Mouse (Mus musculus): ENCODE measurements around the gene Evi2a.

Gene Evi2a

DNA sequence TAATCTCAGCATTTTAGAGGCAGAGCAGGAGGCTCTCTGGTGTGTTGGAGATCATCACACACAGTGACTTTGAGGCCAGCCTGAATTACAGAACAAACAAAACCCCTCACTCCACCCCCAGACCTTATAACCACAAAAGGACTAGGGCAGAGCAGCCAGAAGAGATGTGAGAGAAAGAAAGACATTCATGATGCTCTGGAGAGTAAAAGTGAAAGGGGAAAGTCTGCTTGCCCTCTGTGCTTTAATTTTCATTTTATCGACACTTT, 6.2 kb downstream of the Evi2a start:
- DNase-seq (ENCODE audit: low spot score in 2 of 2), result no peak

DNA sequence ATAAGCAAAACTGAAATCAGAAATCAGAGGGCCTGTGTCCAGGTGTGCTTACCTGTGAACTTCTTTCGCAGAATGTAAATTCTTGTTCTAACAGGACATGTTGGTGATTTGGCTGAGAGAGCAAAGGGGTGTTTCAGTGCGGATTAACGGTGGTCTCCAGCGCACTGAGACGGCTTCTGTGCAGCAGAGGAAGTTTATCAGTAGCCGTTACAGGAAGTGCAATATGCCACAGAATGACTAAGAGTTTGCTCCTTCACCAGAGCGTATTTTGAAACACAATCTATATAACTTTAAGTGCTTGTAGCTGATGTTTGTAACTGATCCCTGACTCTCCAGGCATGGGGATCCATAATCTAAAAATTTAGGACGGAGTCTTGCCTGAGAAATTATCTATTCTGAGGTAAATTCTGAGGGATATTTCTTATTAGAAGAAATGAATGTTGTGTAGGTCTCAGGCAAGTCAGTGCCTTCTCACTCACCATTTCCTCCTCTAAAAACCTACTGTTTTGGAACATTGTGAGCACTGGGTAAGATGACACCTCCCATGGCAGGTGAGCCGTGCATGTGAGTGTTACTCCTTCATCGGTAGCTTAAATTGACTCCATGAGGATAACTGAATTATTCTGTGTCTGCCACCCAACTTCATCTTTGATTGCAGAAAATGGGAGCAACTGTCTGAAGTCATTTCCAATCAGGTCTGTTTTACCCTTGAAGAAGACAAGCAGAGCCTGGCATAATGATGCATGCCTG, 6.7 kb downstream of the Evi2a start, which contains the start of gene Evi2b:
Gene Evi2b (minus strand): TSS at position 203 of the 750 bp plus-strand sequence.
- no peak for DNase-seq (ENCODE audit: low spot score in 2 of 2)

DNA sequence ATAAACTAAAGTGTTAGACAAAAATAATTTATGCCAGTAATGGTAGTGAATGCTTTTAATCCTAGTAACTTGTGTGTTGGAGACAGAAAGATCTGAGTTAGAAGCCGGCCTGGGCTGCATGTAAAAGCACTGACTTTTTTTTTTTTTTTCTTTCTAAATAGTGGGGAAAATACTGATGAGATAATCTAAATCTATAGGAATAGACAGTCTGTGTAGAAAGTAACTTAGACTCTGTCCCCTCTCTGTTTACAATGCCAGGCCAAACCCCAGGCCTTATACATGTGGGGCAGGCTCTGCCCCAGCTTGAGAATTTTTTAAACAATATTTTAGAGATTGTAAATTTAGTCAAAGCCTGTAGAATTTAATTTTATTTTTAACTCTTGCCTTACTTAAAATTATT, 7.5 kb downstream of the Evi2a start:
- DNase-seq (ENCODE audit: low spot score in 2 of 2), result no peak

DNA sequence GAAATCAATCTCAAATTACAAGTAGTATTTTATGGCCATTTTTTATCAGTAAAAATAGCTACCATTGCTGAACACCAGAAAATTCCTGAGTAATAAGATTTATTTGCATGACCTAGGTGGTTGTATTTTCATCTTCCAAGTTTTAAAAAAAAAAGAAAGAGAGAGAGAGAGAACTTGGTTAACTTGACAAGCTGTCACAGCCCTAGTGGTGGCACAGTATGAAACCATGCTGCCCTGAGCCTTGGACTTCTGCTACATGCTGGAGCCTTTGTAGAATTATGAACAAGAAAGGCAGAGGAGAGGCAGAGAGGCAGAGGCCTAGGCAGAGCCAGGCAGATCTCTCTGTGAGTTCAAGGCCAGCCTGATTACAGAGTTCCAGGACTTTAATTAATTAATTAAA, 8.5 kb downstream of the Evi2a start:
- no peak for DNase-seq (ENCODE audit: low spot score in 2 of 2)

DNA sequence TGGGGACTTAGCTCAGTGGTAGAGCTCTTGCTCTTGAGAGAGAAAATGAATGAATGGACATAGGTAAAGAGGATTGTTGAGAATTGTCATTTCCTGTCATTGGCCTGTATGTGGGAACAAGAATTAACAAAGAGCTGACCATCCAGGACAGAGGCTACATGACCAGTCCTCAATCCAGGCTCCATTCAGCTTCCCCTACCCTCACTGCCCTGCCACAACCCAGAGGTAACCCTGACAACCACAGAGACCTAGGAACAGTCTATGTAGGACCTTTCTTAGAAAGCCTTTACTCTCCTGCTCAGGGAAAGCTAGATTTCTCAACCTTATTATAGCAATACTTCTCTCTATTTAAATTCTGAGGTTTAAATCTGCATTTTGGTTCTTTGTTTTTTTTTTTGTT, 9.6 kb downstream of the Evi2a start:
- DNase-seq (ENCODE audit: low spot score in 2 of 2), result no peak

DNA sequence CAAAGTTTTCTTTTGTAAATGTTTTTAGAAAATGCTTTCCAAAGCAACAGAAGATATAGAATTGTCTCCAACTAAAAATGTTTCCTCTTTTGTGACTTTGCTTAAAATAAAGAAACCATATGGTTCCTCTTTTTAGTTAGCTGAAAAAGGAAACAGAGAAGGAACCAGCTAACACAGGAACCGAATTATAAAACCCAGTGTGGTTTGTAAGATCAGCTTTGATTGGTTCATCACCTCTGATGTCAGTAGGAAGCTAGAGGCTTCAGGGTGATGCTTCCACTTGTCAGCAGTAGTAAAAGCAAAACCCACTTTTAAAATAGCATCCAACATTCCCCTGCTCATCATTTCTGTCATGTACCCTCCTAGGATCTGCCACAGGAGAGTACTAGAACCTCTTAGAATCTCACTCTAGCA, 10.5 kb downstream of the Evi2a start:
- no peak for DNase-seq (ENCODE audit: low spot score in 2 of 2)

DNA sequence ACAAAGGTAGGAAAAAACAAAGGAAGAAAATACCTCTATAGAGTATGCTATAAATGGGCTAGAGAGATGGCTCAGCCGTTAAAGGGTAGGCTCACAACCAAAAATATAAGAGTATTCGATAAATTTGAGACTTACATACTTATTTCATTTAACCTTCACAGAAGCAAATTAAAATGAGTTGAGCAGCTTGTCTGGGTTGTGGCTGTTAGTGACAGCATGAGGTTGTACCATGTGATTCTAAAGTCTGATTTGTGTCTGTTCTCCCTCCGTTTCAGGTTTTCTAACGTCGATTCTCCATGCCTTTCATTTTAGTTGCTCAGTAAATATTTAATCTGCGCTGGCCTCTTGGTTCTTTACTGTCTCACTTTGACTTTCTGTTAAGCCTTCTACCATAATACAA, 11.1 kb downstream of the Evi2a start:
- no peak for DNase-seq (ENCODE audit: low spot score in 2 of 2)

DNA sequence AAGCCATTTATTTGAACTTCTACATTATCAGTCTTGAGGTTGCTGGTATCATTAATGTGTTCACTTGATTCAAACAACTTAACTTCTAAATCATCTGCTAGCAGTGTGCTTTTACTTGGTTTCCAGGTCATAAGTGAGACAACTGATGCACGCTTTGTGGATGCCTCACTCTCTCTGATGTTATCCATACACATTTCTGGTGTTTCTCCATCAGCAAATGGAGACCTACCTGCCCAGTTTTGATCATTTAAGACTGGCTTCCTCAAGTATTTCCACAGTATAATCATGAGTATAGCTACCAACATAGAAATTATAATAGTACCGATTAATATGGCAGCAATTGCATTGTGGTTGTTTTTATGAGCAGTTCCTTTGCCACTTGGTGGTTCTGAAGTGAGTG, 14.6 kb downstream of the Evi2a start:
- DNase-seq (ENCODE audit: low spot score in 2 of 2), result no peak

DNA sequence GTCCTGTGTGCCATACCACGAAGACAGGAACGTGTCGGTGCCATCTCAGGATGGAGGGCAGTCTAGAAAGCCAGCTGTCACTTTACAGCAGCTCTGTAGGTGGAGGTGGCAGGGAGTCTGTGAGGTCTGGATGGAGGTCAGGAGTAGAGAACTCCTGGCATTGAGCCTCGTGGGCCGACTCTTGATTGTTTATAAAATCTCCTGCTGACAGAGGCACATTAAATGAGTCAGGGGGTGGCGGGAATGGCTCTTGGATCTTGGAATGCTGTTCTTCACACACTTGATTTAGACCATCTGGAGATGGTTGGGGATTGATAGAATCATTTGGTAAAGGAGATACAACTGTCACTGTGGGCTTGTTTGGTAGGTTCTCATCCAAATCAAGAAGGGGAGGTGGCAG, 15.1 kb downstream of the Evi2a start:
- no peak for DNase-seq (ENCODE audit: low spot score in 2 of 2)

DNA sequence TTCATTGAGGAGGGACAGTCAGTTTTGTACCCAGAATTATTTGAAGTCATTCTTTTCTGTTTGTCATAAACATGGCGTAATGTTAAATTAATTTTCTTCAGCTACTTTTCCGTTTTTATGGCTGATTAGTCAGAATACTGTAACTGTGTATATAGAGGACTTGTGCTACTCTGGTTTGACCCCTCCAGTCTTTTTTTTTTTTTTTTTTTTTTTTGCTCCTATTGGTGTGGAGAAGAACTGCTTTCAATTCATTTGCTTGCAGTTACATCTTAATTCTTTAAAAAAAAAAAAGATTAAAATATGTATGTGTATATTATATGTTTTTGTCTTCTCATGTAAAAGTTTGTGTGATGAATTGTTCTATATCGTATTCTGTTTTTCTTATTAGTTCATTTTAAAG, 18.4 kb downstream of the Evi2a start:
- no peak for DNase-seq (ENCODE audit: low spot score in 2 of 2)

DNA sequence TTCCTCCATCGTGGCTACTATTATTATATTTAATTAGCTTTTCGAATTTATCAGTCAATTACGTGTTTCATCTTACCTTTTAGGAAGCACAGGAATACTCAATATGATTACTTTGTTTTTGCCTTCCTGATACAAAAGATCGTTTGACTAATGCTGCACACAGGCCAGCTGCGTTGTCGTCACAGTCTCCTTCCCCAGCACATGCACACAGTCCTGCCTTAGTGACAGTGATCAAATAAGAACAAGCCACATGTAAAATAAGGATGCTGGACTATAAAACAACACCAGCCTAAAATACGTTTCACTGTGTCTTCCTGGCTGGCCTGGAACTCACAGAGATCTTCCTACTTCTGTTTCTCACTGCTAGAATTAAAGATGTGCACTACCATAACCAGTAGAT, 25.9 kb downstream of the Evi2a start:
- no peak for DNase-seq (ENCODE audit: low spot score in 2 of 2)

DNA sequence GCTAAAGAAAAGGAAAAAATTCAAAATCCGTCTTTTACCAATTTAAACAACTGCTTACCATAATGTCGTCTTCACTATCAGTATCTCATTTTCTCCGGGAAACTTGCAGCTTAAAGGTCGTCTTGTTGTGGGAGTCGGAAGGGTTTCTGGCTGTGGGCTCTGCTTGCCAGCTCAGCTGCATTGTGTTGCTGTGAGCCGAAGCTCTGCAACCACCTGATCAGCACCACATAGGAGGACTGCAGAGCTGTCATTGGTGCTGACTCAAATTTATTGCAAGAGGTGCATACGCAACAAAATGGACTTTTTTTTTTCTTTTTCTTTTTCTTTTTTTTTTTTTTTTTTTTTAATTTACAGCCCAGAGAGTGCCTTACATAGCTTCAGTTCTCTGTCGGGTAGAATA, 26.6 kb downstream of the Evi2a start, which contains the start of gene Omg:
Gene Omg (minus strand): TSS at position 240 of the 400 bp plus-strand sequence.
- DNase-seq (ENCODE audit: low spot score in 2 of 2), result no peak

DNA sequence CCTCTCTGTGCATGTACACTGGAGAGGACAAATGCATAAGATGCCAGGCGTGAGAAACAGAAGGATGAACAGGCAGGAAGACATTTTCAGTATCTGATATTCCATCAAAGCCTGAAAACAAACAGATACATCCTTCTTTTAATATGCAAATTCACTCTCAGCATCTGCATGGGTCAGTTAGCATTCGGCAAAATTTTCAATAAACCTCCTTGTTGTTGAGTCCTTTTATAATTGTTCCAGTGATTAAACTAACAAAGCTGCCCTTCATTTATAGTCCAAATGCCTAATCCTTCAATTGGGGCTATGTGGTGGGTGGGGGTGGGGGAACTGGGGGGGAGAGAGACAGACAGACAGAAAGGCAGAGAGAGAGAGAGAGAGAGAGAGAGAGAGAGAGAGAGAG, 27.5 kb downstream of the Evi2a start:
- DNase-seq (ENCODE audit: low spot score in 2 of 2), result no peak

DNA sequence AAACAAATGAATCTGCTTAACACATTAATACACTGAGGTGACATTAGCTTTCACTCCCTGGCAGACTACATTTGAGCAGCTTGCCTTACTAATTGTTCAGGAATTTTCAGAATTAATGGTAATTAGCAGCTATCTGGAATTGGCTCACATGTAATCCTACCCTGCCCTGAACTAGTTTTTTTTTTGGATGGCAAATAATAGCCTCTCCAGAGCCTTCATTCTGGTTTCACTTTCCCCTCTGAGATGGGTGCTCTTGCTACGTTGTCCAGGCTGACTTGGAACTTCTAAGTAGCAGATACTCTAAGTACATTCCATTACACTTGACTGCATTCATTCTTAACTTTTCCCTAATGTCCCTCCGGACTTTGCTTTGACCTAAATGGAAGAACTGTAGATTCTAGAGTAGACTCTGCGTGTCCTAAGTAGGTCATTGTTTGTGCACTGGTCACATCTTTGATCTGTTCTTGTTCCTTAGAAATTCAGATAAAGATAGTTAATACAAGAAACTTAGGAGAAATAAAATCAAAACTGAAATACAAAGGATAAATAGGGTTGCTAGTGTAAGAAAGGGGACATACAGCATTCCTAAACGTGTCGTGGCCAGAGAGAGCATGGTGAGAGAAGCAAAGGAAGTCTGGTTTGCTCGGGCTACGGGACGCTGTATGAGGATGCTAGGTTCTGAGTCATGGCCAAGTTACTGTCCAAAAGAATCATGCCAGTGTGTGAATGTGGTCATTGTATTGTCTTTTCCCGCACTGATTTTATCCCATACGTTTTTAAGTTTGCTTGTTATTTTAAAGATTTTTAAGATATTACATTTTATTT, 35.2 kb downstream of the Evi2a start:
- DNase-seq (ENCODE audit: low spot score in 2 of 2), result no peak

DNA sequence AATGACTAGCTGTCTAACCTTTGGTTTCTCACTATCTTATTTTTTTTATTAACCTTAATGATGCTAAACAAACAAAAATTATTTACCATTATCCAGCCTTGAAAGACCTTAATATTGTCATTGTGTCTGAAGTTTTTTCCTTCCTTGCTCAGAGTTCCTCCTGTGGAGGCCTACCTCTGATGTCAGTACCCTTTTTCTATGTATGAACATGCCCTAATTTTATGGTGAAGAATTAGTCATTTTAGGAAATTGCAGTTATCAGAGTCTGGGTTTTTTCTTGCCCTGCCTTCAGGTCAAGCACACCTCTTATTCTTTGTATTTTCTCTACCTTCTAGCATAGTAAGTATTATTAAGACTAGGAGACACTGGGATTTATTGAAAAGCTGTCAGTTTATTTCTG, 45.7 kb downstream of the Evi2a start:
- DNase-seq (ENCODE audit: low spot score in 2 of 2), result no peak

DNA sequence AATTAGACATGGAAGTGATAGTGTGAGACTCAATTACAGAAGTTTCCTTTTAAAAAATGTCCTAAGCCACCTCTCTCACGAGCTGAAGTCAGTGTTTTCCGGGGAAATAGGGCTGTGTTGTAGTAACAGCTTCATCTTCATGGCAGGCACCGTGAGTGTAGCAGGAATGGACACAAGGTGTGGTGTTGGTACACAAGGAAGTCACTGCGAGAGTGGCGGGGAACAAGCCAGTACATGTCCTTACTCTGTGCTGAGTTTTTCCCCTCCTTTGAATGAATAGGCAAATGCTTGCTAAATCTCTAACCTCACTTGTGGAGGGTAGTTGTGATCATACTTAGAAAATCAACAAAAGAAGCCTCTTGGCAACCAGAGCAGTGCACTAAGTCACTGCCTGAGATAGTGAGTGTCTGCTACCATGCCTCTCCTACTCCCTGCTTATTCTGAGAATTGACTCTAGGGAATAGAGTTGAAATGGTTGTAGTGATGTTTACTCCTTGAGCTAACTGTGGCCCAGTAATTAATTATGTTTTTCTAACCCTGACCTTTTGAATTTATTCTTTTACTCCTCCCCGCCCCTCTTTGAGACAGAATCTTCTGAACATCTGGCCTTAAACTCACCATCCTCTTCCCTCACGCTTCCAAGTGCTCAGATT, 46.4 kb downstream of the Evi2a start:
- peak in 1 of 2 experiments; percentile 22 for DNase-seq (ENCODE audit: low spot score in 2 of 2)

DNA sequence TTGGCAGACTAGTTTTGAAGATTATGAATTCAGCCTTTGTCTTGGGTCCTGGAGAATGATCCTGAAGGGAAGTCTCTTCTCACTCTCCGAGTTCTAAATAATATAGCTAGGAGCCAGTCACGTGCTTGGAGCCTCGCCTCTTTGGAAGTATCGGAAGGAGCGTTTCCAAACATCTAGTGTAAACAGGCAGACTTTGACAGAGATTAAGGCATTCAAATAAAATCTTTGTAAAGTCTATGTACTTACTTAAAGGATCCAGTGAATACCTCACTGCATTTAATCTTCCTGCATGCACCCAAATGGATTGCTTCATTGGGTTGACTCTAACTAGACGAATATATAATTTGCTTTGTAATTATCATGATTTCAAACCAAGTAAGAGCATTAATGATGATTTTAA, 47.0 kb downstream of the Evi2a start:
- DNase-seq (ENCODE audit: low spot score in 2 of 2), result no peak

All from urinary bladder, postnatal 4 days (tissue).